Mouse (Mus musculus): ENCODE results near the gene Flnb.

DNA sequence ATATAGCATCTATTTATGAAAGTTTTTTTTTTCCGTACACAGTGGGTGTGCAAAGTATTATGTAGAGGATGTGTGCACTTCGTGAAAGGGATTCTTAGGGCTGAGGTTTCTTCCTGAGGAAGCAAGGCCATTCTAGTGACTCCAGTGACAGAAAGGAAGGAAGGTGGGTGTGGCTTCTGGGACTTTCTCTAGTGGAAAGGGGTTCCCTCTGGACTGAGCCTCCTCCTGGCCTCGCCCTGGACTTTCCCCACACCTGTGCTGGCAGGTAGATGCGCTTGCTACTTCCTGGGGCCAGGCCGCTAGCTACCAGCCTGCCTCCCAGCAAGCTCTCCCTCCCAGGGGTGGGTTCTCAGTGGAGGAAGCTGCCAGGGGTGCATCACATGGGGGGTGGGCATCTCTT lies 1.7 kb downstream of the Flnb start:
- no peak for TF ChIP-seq CTCF (IDR thresholded peaks at IDR 0.05; ENCODE audit: control insufficient read depth, insufficient read depth, insufficient replicate concordance, low read depth, low read length)
- TF ChIP-seq POLR2A (IDR thresholded peaks at IDR 0.05; ENCODE audit: control insufficient read depth, low read depth, low read length): no peak
